Mouse (Mus musculus) retina, adult 2 months (tissue): ENCODE measurements at regions not wholly inside any gene's neighbourhood (a gene's known extent, or its start where the extent isn't known, plus 50 kb on each side); places are given as distances from the start of the nearest gene placed in this dataset.

ENCODE experiments used
- DNase-seq: peaks from one replicate; pipeline ENCODE4 v3.0.0-alpha.2; 2012; ENCODE audit warnings: low read depth, low spot score

DNA sequence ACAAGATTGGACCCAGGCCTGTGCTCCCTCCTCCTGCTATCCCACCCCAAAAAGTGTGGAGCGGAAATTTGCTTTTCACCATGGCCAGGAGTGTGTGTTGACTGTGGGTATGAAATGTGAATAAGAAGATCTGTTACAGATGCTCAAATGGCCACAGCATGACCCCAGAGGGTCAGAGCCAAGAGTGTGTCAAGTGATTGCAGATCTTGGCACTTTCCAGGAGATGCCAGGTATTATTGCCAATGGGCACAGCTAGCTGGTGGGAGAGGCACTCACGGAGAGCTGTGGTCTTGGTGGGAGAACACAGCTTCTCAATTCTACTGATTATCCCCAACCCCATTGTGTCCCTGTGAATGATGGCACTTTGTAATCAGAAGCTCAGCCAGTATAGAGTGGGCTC, 62.7 kb downstream of the Smim20 start:
- no peak for DNase-seq

DNA sequence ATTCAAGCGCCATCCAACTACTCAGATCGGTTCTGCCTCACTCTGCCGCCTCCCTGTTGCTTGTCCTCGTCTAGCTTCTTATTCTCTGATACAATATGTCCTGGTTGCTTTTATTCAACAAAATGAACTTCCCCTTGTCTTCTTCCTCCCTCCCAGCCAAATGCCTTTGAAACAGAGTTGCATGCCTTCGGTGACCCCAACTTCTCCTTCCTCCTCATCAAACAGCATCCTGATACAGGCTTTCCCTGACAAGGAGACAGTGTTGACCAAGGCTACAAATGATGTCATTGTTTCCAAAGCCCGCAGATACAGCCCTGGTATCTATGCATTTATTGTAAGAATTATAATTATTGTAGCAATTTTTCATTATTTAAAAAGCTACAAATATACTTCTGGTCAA, 69.8 kb downstream of the Smim20 start:
- no peak for DNase-seq

DNA sequence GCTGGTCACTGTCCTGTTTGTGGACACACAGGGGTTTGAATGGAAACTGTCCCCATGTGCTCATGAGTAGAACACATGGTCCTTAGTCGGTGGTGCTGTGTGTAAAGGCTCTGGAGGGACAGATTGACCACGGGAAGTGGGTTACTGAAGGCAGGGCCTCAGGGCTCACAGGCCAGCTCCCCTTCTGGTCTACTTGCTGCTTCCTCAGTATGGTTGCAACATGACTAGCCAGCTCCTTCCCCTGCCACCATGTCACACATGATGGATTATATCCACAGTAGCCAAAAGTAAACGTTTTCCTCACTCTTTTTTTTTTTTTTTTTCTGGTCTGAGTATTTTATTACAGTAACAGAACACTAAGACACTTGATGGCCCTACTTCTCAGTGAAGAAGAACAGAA, 70.9 kb downstream of the Smim20 start:
- DNase-seq: no peak

DNA sequence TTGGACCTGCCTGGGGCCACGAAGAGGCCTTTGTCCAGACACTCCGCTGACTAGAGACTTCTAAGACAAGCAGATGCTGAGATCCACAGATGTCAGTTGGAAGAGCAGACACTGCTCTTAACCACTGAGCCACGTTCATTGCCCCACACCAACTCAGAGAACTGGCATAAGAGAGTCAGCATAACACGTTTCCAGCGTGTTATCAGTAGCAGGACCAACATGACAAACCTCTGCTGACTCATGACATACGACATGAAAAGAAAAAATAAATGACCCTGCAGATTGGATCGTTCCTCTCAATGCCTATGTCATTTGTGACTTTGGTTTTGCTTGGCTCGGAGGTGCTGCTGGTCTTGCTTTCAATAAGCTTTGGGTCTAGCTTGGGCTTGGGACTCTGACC, 78.3 kb downstream of the Smim20 start:
- no peak for DNase-seq

DNA sequence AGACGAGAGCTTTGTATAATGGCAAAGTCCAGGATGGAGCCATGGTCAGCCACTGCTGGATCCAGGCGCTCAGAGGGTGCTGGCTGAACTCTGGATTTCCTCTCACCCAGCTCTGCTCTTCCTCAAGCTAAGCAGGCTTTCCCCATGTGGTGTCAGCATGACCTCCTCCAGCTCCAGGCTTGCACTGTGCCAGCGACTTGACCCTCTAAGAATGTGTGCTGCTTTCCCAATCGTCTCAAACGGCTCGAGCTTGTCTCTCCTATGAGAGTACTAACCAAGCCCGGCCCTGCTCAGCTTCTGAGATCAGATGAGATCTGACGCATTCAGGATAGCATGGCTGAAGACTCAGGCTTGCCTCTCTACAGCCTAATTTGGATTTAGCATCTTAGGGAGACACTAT, 79.1 kb downstream of the Smim20 start:
- DNase-seq: no peak

DNA sequence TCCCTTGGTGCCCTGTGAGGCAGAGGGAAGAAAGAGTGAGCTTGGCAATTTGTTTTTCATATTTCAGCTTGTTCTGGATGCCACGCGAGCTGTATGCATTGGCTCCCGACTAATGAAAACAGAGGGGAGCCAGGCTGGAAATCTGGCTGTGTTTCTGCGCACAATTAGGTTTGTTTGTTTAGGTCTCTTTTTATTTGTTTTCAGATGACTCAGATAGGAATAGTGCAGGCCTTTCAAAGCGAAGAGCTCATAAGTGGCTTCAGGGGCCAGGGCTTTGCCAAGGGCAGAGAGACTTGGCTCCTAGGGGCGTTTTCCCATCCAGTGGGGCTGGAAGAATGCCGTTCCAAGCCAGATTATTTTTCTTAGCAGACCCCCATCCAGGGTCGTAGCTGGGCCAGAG, 79.9 kb downstream of the Smim20 start:
- DNase-seq: no peak

DNA sequence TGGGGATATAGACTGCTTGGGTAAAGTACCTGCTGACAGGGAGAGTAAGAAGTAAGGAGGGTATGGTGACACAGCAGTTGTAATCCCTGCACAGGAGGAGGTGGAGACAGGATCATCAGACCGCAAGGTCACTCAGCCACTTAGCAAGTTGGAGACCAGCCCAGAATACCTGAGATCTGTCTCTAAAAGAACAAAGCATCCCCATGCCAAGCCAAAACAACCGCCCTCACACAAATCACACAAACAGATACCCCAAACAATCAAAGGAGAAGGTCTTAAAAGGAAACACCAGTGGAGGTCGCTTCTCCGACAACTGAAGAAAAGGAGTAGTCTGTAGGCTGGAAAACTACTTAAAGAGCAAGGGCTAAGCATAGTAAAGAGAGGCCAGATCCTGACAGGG, 86.0 kb downstream of the Smim20 start:
- no peak for DNase-seq

DNA sequence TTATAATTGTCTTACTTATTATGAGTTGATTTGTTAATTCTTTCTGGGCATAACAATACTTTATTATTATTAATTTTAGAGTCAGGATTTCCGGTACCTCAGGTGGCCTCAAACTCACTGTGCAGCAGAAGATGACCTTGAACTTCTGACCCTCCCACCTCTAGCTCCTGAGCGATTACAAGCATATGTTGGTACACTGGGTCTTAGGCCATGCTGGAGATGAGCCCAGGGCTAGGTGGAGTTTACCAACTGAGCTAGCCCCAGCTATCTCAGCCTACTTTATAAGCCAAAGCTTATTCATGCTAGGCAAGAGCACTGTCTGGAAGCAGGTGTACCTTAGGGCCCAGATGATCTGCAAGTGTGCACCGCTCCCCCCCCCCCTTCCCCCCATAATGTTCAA, 87.4 kb downstream of the Smim20 start:
- DNase-seq: no peak

DNA sequence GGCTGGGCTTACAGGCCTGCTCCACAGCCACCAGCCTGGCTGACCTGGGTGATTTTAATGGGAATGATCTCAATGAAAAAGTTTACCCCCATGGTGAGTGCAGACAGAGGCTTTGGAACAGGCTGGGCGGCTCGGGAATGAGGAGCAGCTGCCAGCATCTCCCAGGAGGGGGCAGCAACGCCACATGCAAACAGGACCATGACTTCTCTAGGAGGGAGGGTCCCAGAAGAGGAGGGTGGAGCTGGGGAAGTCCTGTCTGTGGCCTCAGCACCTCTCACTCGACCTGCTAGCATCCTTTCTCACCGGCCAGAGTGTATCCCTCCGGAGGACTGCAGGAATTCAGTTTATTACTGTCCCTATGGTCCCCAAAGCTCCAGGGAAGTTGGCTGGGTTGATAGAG, 88.2 kb downstream of the Smim20 start:
- DNase-seq: peak; percentile 15

DNA sequence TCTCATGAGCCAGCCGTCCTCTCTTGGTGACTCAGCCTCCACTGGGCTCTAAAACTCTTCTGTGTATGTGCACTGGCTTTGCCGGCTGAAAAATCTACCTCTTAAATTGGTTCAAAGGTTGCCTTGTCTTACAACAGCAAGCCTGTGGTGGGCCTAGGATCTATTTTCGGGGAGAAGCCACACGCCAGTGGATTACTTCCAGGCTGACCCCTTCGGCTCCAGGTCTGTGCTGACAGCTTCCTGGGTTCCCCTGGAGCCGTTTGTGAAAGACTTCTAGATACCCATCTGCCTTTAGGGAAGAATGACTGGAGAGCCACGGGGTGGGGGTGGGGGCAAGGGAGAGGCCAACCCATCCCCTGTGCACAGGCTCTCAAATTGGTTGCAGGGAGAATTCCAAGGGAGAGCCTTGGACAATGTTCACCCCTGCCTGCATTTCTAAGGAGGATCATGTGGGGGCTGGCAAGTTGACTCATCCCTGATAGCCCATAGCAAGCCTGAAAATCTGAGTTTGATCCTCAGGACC, 90.3 kb downstream of the Smim20 start:
- no peak for DNase-seq

DNA sequence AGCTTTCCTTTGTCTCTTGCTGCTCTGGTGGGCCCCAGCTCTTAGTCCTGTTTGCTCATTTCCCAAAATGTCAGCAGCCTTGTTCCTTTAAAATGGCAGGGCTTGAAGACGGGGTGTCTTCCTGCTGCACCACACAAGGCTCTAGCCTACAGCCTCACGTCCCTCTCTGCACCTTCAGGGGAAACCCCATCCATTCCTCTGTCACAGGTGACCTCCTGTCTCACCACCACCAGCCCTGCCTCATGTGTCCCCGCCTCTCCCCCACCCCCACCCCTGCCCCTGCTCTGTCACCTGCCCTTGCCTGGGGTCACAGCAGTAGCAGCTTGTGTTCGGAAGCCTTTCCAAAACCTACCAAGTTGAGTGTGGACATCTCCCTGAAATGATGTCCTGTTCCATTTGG, 91.3 kb downstream of the Smim20 start:
- DNase-seq: no peak

DNA sequence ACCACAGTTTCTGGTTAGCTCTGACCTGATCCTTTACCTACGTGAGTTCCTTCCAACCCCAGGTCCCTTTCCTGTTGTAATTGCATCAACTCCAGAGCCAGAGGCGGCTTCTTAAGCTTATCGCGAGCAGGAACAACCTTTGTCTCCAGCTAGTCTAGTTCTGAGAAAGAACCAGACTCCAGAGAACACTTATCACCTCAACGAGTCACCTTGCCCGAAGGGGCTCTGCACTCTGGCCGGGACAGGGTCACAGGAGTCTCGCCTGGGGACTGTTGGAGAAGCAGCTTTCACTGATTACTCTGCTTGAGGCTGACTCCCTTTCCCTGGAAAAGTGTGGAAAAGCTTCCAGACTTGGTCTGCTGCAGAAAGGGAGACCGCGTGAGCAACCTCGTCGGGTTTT, 93.0 kb downstream of the Smim20 start:
- no peak for DNase-seq

DNA sequence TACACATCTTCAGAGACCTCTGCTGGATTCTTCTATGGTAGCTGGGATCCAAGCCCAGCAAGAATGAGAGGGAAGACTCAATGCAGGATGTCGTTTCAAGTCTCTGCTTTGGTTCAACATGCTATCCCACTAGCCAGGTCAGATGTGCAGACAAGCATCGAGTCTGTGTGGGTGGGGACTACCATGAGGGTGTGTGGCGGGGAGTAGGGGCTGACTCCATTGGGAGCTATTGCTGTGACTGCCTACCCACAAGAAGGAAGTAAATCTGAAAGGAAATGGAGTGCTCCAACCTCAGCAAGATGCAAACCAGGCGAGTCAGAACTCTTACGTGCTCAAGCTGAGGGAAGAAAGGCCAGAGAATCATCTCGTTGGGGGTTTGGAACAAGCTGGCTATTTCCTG, 94.4 kb downstream of the Smim20 start:
- DNase-seq: no peak

DNA sequence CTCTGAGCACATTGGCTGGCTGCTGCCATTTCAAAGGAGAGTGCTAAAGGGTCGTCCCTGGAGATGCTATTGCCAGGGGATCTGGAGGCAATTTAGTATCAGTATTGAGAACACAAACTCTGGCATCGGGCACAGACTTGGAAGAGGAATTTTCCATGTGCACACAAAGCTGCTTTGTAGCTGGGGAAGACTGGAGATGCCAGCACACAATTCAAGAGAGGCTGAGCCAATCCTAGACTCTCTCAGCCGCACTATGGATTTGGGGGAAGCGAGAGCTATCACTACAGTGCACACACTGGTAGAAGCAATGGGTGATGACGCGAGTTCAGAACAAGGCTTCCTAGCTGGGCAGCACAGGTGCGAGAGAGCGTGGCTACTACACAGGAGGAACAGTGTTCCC, 97.0 kb downstream of the Smim20 start:
- DNase-seq: no peak

DNA sequence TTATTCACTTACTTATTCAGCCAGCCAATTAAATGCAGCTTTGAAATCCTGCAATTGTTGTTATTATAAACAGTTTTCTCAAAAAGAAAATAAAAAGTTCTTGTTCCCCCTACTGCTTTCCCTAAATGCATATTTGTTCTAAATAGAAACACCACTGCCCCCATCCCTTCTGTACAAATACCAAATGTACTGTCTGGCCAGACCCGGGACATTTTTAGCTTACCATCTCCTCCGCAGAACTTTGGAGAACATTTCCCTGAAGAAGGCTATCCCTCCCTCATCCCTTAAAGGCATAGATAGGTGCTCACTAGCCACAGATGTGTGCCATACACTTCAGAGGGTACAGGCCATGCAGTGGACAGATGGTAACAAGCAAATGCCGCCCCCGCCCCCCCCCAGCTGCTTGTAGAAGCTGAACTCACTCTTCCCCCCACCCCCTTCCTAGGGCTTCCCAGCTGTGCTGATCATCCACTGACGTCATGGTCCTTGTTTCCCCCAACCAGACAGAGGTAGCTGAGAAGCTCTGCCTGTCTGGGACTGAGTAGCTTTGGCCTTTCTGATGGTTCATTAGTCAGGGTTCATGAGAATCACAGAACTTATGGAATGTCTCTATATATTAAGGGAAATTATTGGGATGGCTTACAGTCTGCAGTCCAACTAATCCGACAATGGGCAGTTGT, 98.9 kb upstream of the Rbpj start:
- no peak for DNase-seq

DNA sequence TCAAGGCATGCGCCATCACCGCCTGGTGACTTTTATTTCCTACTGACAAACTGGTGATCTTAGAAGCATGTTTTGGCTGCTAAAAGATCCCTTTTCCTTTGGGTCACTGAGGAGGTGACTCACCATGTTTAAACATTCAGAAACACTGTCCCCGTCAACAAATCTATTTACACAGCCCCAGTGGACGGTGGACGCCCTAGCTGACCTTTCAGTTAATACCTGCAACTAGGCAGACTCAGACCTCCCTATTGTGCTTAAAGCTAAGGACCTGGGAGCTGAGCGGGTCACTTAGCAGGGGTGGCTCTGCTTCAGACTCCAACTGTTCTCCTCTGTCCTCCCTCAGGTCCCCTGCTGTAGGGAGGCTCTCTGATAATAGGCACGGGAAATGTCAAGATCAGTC, 95.7 kb upstream of the Rbpj start:
- DNase-seq: no peak

DNA sequence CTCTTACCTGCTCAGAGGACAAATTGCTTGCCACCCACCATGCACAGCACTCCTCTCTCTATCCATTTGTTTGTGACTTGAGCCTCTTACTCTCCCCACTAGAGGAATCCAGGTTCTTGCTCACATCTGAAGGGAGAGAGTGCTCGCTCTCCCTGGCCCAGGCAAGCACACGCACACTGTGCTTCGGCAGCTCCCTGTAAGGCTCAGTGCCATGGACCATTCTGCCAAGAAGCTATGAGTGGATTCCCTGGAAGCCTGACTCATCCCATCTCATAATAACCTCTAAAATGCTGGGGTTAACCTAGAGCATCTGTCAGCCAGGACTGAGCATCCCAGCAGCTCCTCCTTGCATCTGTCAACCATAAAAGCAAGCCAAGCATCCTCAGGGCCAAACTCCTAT, 94.3 kb upstream of the Rbpj start:
- no peak for DNase-seq

DNA sequence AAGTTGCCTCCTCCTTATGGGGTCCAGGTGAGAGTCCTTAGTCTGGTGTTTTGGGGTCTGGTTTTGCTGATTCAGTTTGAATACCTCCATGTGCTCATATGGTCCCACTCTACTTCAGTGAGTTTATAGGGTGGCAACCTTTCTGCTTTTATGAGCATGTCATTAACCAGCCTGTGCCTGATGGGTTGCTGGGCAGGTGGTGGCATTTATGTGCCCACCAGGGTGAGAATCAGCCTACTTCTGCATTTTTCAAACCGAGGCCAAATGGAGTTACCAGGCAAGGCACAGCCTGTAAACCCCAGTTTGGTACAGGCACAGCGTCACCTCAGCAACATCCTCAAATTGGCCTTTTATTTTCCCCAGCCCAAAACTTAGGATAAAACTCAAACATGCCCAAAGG, 92.6 kb upstream of the Rbpj start:
- no peak for DNase-seq

DNA sequence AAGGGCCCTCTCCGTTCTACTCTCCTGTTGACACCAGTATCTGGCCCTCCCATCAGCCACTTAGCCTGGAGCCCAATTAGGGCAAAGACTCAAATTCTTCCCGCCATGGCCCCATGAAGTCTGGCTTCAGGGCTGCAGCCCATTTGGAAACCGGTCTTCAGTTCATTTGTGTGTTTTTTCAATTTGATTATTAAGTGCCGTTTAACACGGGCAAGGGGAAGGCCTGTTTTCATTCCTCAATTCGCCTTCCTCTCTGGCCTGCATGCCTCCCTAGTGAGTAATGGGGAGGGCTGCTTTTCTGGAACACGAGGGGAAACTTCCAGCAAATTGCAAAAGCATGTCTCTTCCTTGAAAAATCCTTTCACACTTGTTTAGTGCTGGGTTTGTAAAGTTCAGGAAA, 89.1 kb upstream of the Rbpj start:
- no peak for DNase-seq

DNA sequence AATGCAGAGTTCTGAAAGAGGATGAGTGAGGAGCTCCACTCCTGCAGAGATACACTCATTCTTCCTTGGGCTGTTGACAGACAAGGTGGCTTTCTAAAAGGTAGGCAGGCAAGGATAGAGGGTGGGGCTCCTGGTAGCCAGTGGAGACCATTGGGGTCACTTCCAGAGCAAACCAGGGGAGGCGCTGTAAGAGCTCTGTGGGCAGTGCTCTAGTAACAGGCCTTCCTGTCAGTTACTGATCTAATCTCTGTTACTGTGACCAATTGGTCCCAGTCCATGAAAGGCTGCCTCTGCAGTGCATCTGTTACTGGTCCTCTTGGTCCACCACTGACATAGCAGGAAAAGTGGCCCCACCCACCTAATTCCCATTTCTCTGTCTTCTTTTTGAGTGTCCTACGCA, 88.3 kb upstream of the Rbpj start:
- DNase-seq: no peak

DNA sequence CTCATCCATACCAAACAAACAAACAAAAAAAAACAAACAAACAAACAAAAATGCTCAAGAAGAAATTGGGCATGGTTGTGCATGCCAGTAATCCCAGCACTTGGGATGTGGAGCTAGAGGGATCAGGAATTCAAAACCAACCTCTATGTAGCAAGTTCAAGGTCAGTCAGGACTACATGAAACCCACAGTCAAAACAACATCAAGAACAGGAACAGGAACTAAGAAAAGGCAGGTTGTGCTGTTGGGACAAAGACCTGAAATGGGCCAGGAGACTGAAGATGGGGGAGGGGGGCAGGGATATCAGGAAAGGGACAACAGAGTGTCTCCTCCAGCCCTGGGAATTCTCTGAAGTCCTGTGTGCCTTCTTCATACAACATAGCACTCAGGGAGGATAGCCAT, 87.8 kb upstream of the Rbpj start:
- no peak for DNase-seq

DNA sequence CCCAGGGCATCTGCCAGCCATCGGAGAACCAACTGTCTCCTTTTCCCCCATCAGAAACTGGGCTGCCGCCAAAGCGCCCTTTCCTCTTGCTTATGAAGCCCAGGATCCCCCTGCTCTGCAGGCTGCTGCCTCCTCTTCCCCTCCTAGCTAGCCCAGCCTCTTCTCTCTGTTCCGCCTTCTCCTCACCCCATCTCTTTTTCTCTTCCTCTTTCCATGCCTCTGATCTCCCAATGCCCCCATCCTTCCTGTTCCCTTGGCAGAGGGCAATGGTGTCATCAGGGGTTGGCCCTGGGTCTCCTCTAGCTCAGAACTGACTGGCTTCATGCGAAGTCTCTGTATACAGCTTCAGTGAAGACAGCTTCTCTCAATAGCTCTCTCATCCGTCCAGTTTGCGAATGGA, 87.4 kb upstream of the Rbpj start:
- DNase-seq: no peak

DNA sequence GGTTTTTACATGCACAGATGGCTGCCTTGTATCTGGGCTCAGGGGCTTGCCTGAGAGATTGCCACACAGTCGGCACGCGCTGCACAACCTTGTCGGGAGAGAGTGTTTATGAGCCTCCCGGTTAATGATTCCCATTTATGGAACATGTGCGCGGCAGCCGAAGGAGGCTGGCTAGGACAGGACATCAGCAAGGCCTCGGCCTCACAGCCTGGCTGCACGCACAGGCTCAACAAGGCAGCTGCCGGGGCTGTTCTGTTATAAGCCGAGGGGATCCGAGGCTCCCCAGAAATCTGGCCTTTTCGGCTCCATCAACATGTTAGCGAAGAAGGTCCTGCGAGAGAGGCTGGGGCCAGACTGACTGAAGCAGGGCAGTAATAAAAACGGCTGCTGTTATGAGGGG, 86.3 kb upstream of the Rbpj start:
- DNase-seq: no peak

DNA sequence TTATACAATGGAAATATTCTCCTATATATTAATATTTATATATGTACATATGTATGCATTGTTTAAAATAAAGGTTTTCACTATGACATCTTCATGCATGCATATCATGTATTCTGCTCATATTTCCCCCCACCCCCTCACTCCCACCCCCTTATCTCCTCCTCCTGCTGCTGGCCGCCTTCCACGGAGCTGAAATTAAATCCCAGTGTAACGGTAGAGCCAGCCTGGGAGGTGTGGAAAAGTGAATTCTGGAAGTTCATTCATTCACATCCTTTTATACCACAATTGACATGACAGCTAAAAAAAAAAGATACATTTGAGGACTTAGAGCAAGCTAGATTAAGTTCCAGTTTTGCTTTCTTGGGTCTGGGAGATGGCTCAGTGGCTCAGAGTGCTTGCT, 85.7 kb upstream of the Rbpj start:
- DNase-seq: no peak
